Mouse (Mus musculus) liver, embryonic 11.5 days (tissue): ENCODE measurements around the gene Gm960. TPM values are rescaled to one million over a fixed set of nuclear protein-coding genes. Genes with fewer than 3 reads are reported as not detected.
"Not testable (repeated sequence)": the region's sequence is repeated elsewhere in the genome, so short reads cannot be mapped to it uniquely, and the experiment has no call there.

Experiments
- ATAC-seq: fragments of 200-750 bp; cut with Nextera tagmentation; replicated peaks from 2 replicates; pipeline ENCODE4 v1.8.0; 2017; ENCODE audit warnings: moderate number of reproducible peaks, mild to moderate bottlenecking, moderate TSS enrichment, moderate library complexity; ENCODE audit not compliant: low FRiP score
- DNase-seq: peaks from one replicate; pipeline ENCODE4 v3.0.0-alpha.2; 2017; ENCODE audit warnings: low spot score
- H3K27ac ChIP-seq: fragments of 300-500 bp; sonication (generic); 2 replicates; pipeline ENCODE4 v1.5.1; 2014; ENCODE audit warnings: mild to moderate bottlenecking, low read depth, low read length, control low read depth
- H3K27me3 ChIP-seq: fragments of 300-500 bp; sonication (generic); replicated peaks from 2 replicates; pipeline ENCODE4 v1.6.1; 2014; ENCODE audit warnings: low read length, mixed read lengths; ENCODE audit not compliant: control insufficient read depth, insufficient read depth
- H3K36me3 ChIP-seq: fragments of 300-500 bp; sonication (generic); 2 replicates; pipeline ENCODE4 v1.6.1; 2014; ENCODE audit warnings: mild to moderate bottlenecking, low read length, moderate library complexity, mixed read lengths; ENCODE audit not compliant: control insufficient read depth, insufficient read depth
- H3K4me1 ChIP-seq: fragments of 300-500 bp; sonication (generic); replicated peaks from 2 replicates; pipeline ENCODE4 v1.6.1; 2014; ENCODE audit warnings: low read length, mixed read lengths; ENCODE audit not compliant: control insufficient read depth, insufficient read depth
- H3K4me2 ChIP-seq: fragments of 300-500 bp; sonication (generic); 2 replicates; pipeline ENCODE4 v1.6.1; 2014; ENCODE audit warnings: mild to moderate bottlenecking, control low read depth, moderate library complexity
- H3K4me3 ChIP-seq: fragments of 300-500 bp; sonication (generic); 2 replicates; pipeline ENCODE4 v1.5.1; 2014; ENCODE audit warnings: low read depth, low read length, control low read depth
- H3K9ac ChIP-seq: fragments of 300-500 bp; sonication (generic); 2 replicates; pipeline ENCODE4 v1.6.1; 2014; ENCODE audit warnings: low read depth, low read length, control low read depth
- H3K9me3 ChIP-seq: fragments of 300-500 bp; sonication (generic); 2 replicates; pipeline ENCODE4 v1.6.1; 2016; ENCODE audit warnings: low read length, inconsistent platforms, mixed read lengths; ENCODE audit not compliant: control insufficient read depth
- WGBS: fragments of 180-500 bp; shearing (Covaris S2); extraction: QIAGEN DNeasy Blood & Tissue Kit; methylation state at CpG from one replicate; pipeline ENCODE4 v1.1.7; 2014; 5-methylcytosine and 5-hydroxymethylcytosine counted together
- microRNA-seq: library from miRNA; unstranded; fragments of <30 nt; microRNA quantifications from one replicate; pipeline ENCODE4, GENCODE M21; 2017; ENCODE audit warnings: borderline number of aligned reads
- polyA plus RNA-seq: library from polyadenylated mRNA; unstranded; fragments of >200 nt; fragmentation: Nextera tagmentation; extraction: Ambion mirVana; gene quantifications from 2 replicates; pipeline ENCODE4 v1.2.1, GENCODE M21; 2014

Gene Gm960
- polyA plus RNA-seq, 1 experiment from 2014 or later, result 2.0 TPM

- DNase-seq, result no peak
- H3K27me3 ChIP-seq, result 0 out of 2 replicates have a peak, but pooled peaks cover 3% of the 10 kb centered on the region
- ATAC-seq, result no peak
- no peaks in the 10 kb centered on the region for H3K36me3 ChIP-seq
- no peak overlapping the region for H3K4me3 ChIP-seq
- no peaks in the 10 kb centered on the region for H3K9me3 ChIP-seq
- no peak overlapping the region for H3K9ac ChIP-seq
- H3K4me1 ChIP-seq, result no peaks in the 10 kb centered on the region
- no peak overlapping the region for H3K4me2 ChIP-seq
- 66% methylated on average over 2 of the region's 2 CpGs for WGBS
- H3K27ac ChIP-seq, result no peak overlapping the region
Measured at GRCm38 (mm10) chr19:4587426-4587825, 111.0 kb downstream of the Gm960 start.

GRCm38 (mm10) chr19:4586783-4587182 lies 111.7 kb downstream of the Gm960 start:
- not testable (repeated sequence) for H3K4me2 ChIP-seq, DNase-seq

GRCm38 (mm10) chr19:4583856-4584255 lies 114.6 kb downstream of the Gm960 start:
- no peak overlapping the region for H3K4me3 ChIP-seq
- H3K4me2 ChIP-seq, result no peak overlapping the region
- ATAC-seq (no peak), DNase-seq (no peak)
- H3K27me3 ChIP-seq, result no peaks in the 10 kb centered on the region
- no peak overlapping the region for H3K27ac ChIP-seq
- no peaks in the 10 kb centered on the region for H3K4me1 ChIP-seq
- H3K9me3 ChIP-seq, result no peaks in the 10 kb centered on the region
- H3K36me3 ChIP-seq, result no peaks in the 10 kb centered on the region
- H3K9ac ChIP-seq, result no peak overlapping the region
- 66% methylated on average over 2 of the region's 2 CpGs for WGBS

More at GRCm38 (mm10) chr19:4586783-4587182, 111.7 kb downstream of the Gm960 start:
- ATAC-seq, H3K36me3 ChIP-seq, H3K4me1 ChIP-seq, H3K27ac ChIP-seq, H3K9me3 ChIP-seq, H3K27me3 ChIP-seq, H3K9ac ChIP-seq, H3K4me3 ChIP-seq: not testable (repeated sequence)

GRCm38 (mm10) chr19:4579296-4579695 lies 119.2 kb downstream of the Gm960 start:
- Histone ChIP-seq H3K4me3 (no peak overlapping the region), H3K4me2 (no peak overlapping the region), H3K36me3 (no peaks in the 10 kb centered on the region), H3K27me3 (no peaks in the 10 kb centered on the region), H3K9me3 (no peaks in the 10 kb centered on the region), H3K27ac (no peak overlapping the region), H3K9ac (no peak overlapping the region), H3K4me1 (no peaks in the 10 kb centered on the region)
- 80% methylated on average over 5 of the region's 5 CpGs for WGBS
- ATAC-seq, result no peak
- DNase-seq, result no peak

- Histone ChIP-seq H3K27me3 (no peaks in the 10 kb centered on the region), H3K4me2 (no peak overlapping the region), H3K4me3 (no peak overlapping the region), H3K27ac (no peak overlapping the region), H3K9ac (no peak overlapping the region), H3K4me1 (no peaks in the 10 kb centered on the region), H3K9me3 (no peaks in the 10 kb centered on the region), H3K36me3 (no peaks in the 10 kb centered on the region)
- WGBS, result 85% methylated on average over 2 of the region's 2 CpGs
- DNase-seq (no peak), ATAC-seq (no peak)
Measured at GRCm38 (mm10) chr19:4578799-4579198, 119.7 kb downstream of the Gm960 start.

Small RNA genes lying within 50 kb of the gene (microRNA-seq; reads per million reads assigned to microRNA genes)
- not detected for gene Mir6986

Other genes with a start within 250 kb of the Gm960 start
- 0.26 and 0.27 TPM in 2 replicates for gene Syt12, start 221.2 kb downstream of the Gm960 start, polyA plus RNA-seq
- 0.14 TPM in 1 of 2 replicates, not detected in the other for gene 2010003K11Rik, start 200.1 kb downstream of the Gm960 start, polyA plus RNA-seq
- 18.6 and 21.0 TPM in 2 replicates for gene Pcx, start 188.2 kb downstream of the Gm960 start, polyA plus RNA-seq
- gene Lrfn4, start 83.0 kb downstream of the Gm960 start, polyA plus RNA-seq, result 2.2 and 3.3 TPM in 2 replicates
- 52.5 and 52.9 TPM in 2 replicates for gene Rce1, start 73.0 kb downstream of the Gm960 start, polyA plus RNA-seq
- gene Sptbn2, start 12.5 kb upstream of the Gm960 start, polyA plus RNA-seq, result 0.75 and 0.97 TPM in 2 replicates
- 36.0 and 44.0 TPM in 2 replicates for gene Rbm4b, start 57.8 kb upstream of the Gm960 start, polyA plus RNA-seq
- 49.9 and 54.0 TPM in 2 replicates for gene Rbm4, start 95.2 kb upstream of the Gm960 start, polyA plus RNA-seq
- gene Gm21992, start 112.9 kb upstream of the Gm960 start, polyA plus RNA-seq, result 19.4 and 30.1 TPM in 2 replicates
- 92.4 and 104 TPM in 2 replicates for gene Rbm14, start 113.0 kb upstream of the Gm960 start, polyA plus RNA-seq
- 46.2 and 49.8 TPM in 2 replicates for gene Ccs, start 140.7 kb upstream of the Gm960 start, polyA plus RNA-seq
- 0.05 TPM in 1 of 2 replicates, not detected in the other for gene Ccdc87, start 140.7 kb upstream of the Gm960 start, polyA plus RNA-seq
- gene Ctsf, start 156.5 kb upstream of the Gm960 start, polyA plus RNA-seq, result 13.2 and 13.3 TPM in 2 replicates
- gene Actn3, start 179.2 kb upstream of the Gm960 start, polyA plus RNA-seq, result 1.9 and 2.1 TPM in 2 replicates
- gene Zdhhc24, start 180.0 kb upstream of the Gm960 start, polyA plus RNA-seq, result 12.2 and 13.6 TPM in 2 replicates
- gene Bbs1, start 208.0 kb upstream of the Gm960 start, polyA plus RNA-seq, result 1.2 and 2.5 TPM in 2 replicates
- gene Dpp3, start 229.6 kb upstream of the Gm960 start, polyA plus RNA-seq, result 114 and 131 TPM in 2 replicates
- 0.34 and 0.39 TPM in 2 replicates for gene Peli3, start 244.5 kb upstream of the Gm960 start, polyA plus RNA-seq